Mouse (Mus musculus) lung, embryonic 14.5 days (tissue): ENCODE measurements around the gene Rere. TPM values are rescaled to one million over a fixed set of nuclear protein-coding genes. Genes with fewer than 3 reads are reported as not detected.
"Not testable (repeated sequence)": the region's sequence is repeated elsewhere in the genome, so short reads cannot be mapped to it uniquely, and the experiment has no call there.

Experiments
- ATAC-seq: fragments of 200-750 bp; cut with Nextera tagmentation; 2 replicates; pipeline ENCODE4 v1.8.0; 2017; ENCODE audit warnings: mild to moderate bottlenecking, moderate TSS enrichment, moderate library complexity; ENCODE audit not compliant: insufficient read depth
- DNase-seq: peaks from one replicate; pipeline ENCODE4 v3.0.0-alpha.2; 2015
- H3K27ac ChIP-seq: fragments of 300-500 bp; sonication (generic); 2 replicates; pipeline ENCODE4 v1.5.1; 2014; ENCODE audit warnings: low read depth, mild to moderate bottlenecking, moderate library complexity
- H3K27me3 ChIP-seq: fragments of 300-500 bp; sonication (generic); 2 replicates; pipeline ENCODE4 v1.6.1; 2014; ENCODE audit warnings: low read length, control low read depth; ENCODE audit not compliant: insufficient read depth
- H3K36me3 ChIP-seq: fragments of 300-500 bp; sonication (generic); 2 replicates; pipeline ENCODE4 v1.6.1; 2014; ENCODE audit warnings: control low read depth; ENCODE audit not compliant: insufficient read depth
- H3K4me1 ChIP-seq: fragments of 300-500 bp; sonication (generic); 2 replicates; pipeline ENCODE4 v1.6.1; 2014; ENCODE audit warnings: antibody characterized with exemption, control low read depth; ENCODE audit not compliant: insufficient read depth
- H3K4me2 ChIP-seq: fragments of 300-500 bp; sonication (generic); 2 replicates; pipeline ENCODE4 v1.6.1; 2014; ENCODE audit warnings: mild to moderate bottlenecking
- H3K4me3 ChIP-seq: fragments of 300-500 bp; sonication (generic); 2 replicates; pipeline ENCODE4 v1.5.1; 2014; ENCODE audit warnings: low read depth, low read length
- H3K9ac ChIP-seq: fragments of 300-500 bp; sonication (generic); 2 replicates; pipeline ENCODE4 v1.6.1; 2014
- H3K9me3 ChIP-seq: fragments of 300-500 bp; sonication (generic); 2 replicates; pipeline ENCODE4 v1.6.1; 2016; ENCODE audit warnings: low read depth, low read length, control low read depth
- CTCF ChIP-seq: IDR thresholded peaks from 2 replicates; pipeline ENCODE4 v1.5.1; 2016; ENCODE audit warnings: antibody characterized with exemption, low read depth
- WGBS: fragments of 180-500 bp; shearing (Covaris S2); extraction: QIAGEN DNeasy Blood & Tissue Kit; methylation state at CpG from one replicate; pipeline ENCODE4 v1.1.7; 2014; 5-methylcytosine and 5-hydroxymethylcytosine counted together
- polyA plus RNA-seq: library from polyadenylated mRNA; unstranded; fragments of >200 nt; fragmentation: Nextera tagmentation; extraction: Ambion mirVana; gene quantifications from 2 replicates; pipeline ENCODE4 v1.2.1, GENCODE M21; 2014

The Rere gene
- polyA plus RNA-seq, 1 experiment from 2014 or later = 41.5 TPM

DNA sequence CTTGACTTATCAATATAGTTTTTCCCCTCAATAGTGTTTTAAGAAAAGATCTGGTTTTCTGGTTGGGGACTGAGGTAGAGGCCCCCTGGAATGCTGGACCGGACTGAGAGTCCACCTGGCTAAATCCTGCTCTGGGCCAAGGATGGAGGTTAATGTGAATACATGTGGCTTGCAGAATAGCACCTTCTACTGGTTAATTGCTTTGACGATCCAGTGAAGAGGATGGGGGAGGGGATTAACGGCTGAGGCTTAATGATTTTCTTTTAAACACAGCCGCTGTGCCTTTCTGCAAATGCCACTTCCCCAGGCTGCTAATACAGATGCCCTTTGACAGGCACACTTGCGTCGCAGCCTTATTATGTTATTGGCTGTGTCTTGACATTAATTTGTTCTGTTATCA is 2.5 kb downstream of the Rere start:
- Histone ChIP-seq H3K9me3 (no peaks in the 10 kb centered on the region), H3K9ac (no peak overlapping the region), H3K4me3 (no peak overlapping the region), H3K4me2 (peak overlapping the region; percentile 79), H3K27ac (no peak overlapping the region), H3K36me3 (no peaks in the 10 kb centered on the region), H3K27me3 (no peaks in the 10 kb centered on the region), H3K4me1 (0 out of 2 replicates have a peak, but pooled peaks cover 6% of the 10 kb centered on the region)
- TF ChIP-seq CTCF = peak; percentile 35; the same call in 1 of the 2 replicates
- WGBS = 13% methylated on average over 6 of the region's 6 CpGs
- no peak for ATAC-seq
- DNase-seq = peak; percentile 58

DNA sequence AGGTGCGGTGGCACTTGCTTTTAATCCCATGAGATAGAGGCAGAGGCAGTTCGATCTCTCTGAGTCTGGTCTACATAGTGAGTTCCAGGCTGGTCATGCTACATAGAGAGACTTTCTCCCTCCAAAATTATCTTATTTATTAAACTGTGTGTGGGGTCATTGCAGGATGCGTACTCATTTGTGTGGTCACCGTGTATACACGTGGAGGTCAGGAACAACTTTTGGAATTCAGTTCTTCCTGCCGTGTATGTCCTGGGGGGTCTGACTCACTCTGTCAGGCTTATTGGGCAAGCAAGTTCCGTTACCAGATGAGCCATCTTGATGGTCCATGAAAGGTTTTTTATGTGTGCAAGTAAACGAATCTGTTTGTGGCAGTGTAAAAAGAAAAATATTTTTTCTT is 5.5 kb downstream of the Rere start:
- Histone ChIP-seq H3K4me3 (no peak overlapping the region), H3K27me3 (no peaks in the 10 kb centered on the region), H3K4me2 (no peak overlapping the region), H3K4me1 (0 out of 2 replicates have a peak, but pooled peaks cover 3% of the 10 kb centered on the region), H3K9ac (no peak overlapping the region), H3K27ac (no peak overlapping the region), H3K9me3 (no peaks in the 10 kb centered on the region), H3K36me3 (0 out of 2 replicates have a peak, but pooled peaks cover 4% of the 10 kb centered on the region)
- TF ChIP-seq CTCF = no peak
- ATAC-seq (no peak), DNase-seq (no peak)
- whole genome bisulfite sequencing = 81% methylated on average over 8 of the region's 8 CpGs

GRCm38 (mm10) chr4:150287463-150287862 is 6.0 kb downstream of the Rere start:
- not testable (repeated sequence) for H3K4me1 ChIP-seq, ATAC-seq

DNA sequence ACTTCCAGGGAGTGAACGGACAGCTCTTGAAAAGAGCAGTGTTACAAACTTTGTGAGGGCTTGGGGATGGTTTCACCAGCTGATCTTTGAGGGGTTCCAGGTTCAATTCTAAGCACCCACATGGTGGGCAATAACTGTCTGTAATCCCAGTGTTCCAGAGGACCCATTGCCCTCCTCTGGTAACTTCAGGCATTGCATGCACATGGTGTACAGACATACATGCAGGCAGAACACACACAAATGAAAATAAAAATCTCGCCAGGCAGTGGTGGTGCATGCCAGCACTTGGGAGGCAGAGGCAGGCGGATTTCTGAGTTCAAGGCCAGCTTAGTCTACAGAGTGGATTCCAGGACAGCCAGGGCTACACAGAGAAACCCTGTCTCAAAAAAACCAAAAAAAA is 10.5 kb downstream of the Rere start:
- Histone ChIP-seq H3K27ac (no peak overlapping the region), H3K27me3 (no peaks in the 10 kb centered on the region), H3K9me3 (no peaks in the 10 kb centered on the region), H3K4me2 (no peak overlapping the region), H3K4me1 (no peaks in the 10 kb centered on the region), H3K36me3 (0 out of 2 replicates have a peak, but pooled peaks cover 4% of the 10 kb centered on the region), H3K4me3 (no peak overlapping the region), H3K9ac (no peak overlapping the region)
- ATAC-seq = no peak
- WGBS = 97% methylated on average over 3 of the region's 3 CpGs
- no peak for DNase-seq
- peak; percentile 37; the same call in 1 of the 2 replicates for TF ChIP-seq CTCF

More at GRCm38 (mm10) chr4:150287463-150287862, 6.0 kb downstream of the Rere start:
- not testable (repeated sequence) for DNase-seq, H3K27me3 ChIP-seq, H3K4me2 ChIP-seq, H3K9me3 ChIP-seq, H3K4me3 ChIP-seq, H3K9ac ChIP-seq, H3K27ac ChIP-seq, H3K36me3 ChIP-seq
- WGBS = 68% methylated on average over 1 of the region's 1 CpGs

DNA sequence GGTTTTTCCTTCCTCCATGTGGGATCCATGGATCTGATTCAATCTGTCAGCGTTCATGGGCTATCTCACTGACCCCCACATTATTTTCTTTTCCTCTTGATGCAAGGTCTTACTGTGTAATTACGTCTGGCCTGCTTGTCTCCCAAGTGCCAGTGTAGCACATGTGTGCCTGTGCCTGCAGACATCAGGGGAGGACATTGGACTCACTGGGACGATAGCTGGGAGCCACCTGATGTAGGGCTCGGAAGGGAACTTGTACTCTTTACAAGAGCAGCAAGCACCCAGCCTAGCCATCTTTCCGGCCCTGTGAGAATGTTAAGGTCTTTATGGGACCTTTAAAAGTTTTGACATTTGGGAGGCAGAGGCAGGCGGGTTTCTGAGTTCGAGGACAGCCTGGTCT is 13.4 kb downstream of the Rere start:
- H3K9me3 ChIP-seq = no peaks in the 10 kb centered on the region
- 0 out of 2 replicates have a peak, but pooled peaks cover 4% of the 10 kb centered on the region for H3K36me3 ChIP-seq
- no peak for TF ChIP-seq CTCF
- 93% methylated on average over 7 of the region's 7 CpGs for WGBS
- H3K27me3 ChIP-seq = no peaks in the 10 kb centered on the region
- no peak for DNase-seq
- H3K4me2 ChIP-seq = no peak overlapping the region
- no peak overlapping the region for H3K9ac ChIP-seq
- H3K27ac ChIP-seq = no peak overlapping the region
- ATAC-seq = no peak
- no peaks in the 10 kb centered on the region for H3K4me1 ChIP-seq
- no peak overlapping the region for H3K4me3 ChIP-seq

DNA sequence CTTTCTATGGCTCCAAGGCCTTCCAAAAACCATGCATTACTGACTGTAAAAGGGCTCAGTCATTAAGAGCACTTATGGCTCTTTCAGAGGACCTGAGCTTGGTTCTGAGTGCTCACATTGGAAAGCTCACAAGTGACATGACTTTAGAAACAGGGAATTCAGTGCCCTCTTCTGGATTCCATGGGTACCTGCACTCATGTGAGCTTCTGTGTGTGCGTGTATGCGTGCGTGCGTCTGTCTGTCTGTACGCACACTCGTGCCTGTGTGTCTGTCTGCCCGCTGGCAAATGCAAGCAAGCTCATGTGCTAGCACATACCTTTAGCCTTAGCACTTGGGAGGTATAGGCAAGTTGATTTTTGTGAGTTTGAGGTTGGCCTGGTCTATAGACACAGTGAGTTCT is 14.5 kb downstream of the Rere start:
- WGBS = 94% methylated on average over 7 of the region's 7 CpGs
- peak; percentile 25; the same call in 1 of the 2 replicates for TF ChIP-seq CTCF
- no peak overlapping the region for H3K9ac ChIP-seq
- no peak overlapping the region for H3K4me3 ChIP-seq
- DNase-seq (no peak), ATAC-seq (no peak)
- H3K27me3 ChIP-seq = no peaks in the 10 kb centered on the region
- 0 out of 2 replicates have a peak, but pooled peaks cover 4% of the 10 kb centered on the region for H3K36me3 ChIP-seq
- no peak overlapping the region for H3K27ac ChIP-seq
- H3K4me2 ChIP-seq = no peak overlapping the region
- H3K4me1 ChIP-seq = no peaks in the 10 kb centered on the region
- no peaks in the 10 kb centered on the region for H3K9me3 ChIP-seq

DNA sequence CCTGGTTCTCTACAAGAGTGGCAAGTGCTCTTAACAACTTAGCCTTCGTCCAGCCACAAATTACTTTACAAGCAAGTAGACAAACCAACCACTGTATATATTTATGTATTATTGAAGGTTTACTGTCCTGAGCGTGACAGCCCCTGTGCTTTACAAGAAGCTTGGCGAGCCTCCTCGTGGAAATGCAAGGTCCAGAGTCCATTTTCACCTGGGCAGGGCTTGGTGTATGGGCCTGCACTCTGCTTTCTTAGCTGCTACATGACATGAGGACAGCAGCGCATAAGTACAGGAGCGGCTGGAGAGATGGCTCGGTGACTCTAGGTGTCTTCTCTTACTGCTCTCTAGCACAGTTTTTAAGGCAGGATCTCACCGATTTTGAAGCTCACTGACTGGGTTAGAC is 21.3 kb downstream of the Rere start:
- 89% methylated on average over 8 of the region's 8 CpGs for WGBS
- Histone ChIP-seq H3K36me3 (no peaks in the 10 kb centered on the region), H3K4me1 (peaks cover 8% of the 10 kb centered on the region; the same call in 1 of the 2 replicates), H3K27me3 (no peaks in the 10 kb centered on the region), H3K9ac (no peak overlapping the region), H3K4me3 (no peak overlapping the region), H3K9me3 (no peaks in the 10 kb centered on the region), H3K4me2 (no peak overlapping the region), H3K27ac (no peak overlapping the region)
- no peak for ATAC-seq
- no peak for TF ChIP-seq CTCF
- DNase-seq = no peak
